Mouse (Mus musculus): ENCODE measurements around the gene Cald1.

DNA sequence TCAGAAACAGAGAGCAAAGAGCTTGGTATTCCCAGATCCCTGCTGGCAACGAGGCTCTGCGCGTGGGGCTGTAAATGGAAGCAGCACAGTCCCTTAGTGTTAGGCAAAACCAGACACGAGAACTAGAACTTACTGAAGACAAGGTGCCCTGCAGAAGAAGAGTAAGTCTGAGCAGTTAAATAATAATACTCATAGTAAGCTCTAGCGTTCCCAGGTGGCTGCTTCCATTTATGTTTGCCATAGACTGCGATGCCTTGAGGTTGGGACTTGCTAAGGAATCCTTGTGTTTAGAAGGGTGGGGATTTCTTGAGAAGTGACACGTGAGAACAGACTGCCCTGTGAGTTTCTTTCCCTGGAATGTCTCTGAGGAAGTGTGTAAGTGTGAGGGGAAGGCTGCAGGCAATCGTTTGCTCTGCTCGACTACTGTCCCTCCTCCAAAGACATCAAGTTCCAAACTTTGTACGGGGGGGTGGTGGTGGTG lies 1.4 kb downstream of the Cald1 start:
- TF ChIP-seq CTCF (IDR thresholded peaks at IDR 0.05; ENCODE audit: low read depth) (no peak), EP300 (IDR thresholded peaks at IDR 0.05; ENCODE audit: low read depth) (no peak)
